Mouse (Mus musculus) embryonic fibroblast, embryonic 13.5 days (primary cell): ENCODE data around the gene Fto.

Experiments
- CTCF ChIP-seq: IDR thresholded peaks from 2 replicates; pipeline ENCODE4 v1.5.1; 2011; ENCODE audit warnings: mild to moderate bottlenecking, control low read depth, low read length, moderate library complexity, borderline replicate concordance; ENCODE audit not compliant: insufficient read depth
- POLR2A ChIP-seq: IDR thresholded peaks from 2 replicates; pipeline ENCODE4 v1.6.1; 2011; ENCODE audit warnings: low read depth, mild to moderate bottlenecking, control low read depth, low read length, moderate library complexity

- TF ChIP-seq POLR2A (no peak), CTCF (no peak)
These were observed 252.7 kb downstream of the Fto start for GRCm38 (mm10) chr8:91565869-91566502.
